Mouse (Mus musculus) T-helper 1 cell (primary cell): ENCODE measurements around the gene Mob3b.

ENCODE experiments used
- in situ Hi-C: fragments of 300-600 bp; cut with MboI, MseI; formaldehyde crosslinking; loops from one replicate; pipeline ENCODE4 v1.15.1; 2025; ENCODE audit warnings: high pct_unique_total_duplicates

The Mob3b gene

DNA sequence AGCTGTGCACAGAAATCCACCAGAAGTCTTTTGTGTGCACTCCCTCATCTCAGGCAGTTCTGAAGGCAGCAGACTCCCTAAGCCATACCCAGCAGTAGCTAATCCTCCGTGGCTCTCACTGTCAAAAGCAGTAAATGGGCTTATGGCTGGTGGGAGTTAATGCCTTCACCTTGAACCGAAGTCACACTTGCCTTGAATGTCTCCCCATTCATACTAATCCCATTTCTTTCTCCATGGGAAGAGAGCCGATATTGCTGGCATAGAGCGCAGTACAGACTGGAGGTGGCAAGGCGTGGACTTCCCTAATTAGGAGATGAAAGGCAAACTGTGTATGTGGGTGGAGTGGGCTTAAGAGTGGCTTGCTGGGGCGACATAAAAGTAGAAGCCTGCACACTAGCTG lies 41.4 kb downstream of the Mob3b start:
- in situ Hi-C loops, result no loop called here

DNA sequence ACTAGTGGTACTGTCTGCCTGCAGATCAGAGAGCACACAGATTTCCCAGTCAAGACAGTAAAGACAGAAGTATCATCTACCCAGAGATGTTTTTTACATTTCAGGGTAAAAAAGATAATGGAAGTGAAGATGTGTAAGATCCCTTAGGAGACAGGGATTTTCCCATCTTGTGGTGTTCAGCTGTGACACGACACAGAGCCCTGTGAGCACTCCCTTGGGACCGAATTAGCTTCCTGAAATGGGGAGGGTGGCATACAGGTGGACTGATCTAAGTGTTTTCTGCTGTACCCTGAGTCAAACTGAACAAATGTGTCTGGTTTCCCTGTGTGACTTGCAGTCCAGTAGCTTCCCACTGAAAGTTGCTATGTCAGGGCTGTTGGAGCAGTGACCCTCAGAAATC lies 42.3 kb downstream of the Mob3b start:
- in situ Hi-C loops, result no loop called here

DNA sequence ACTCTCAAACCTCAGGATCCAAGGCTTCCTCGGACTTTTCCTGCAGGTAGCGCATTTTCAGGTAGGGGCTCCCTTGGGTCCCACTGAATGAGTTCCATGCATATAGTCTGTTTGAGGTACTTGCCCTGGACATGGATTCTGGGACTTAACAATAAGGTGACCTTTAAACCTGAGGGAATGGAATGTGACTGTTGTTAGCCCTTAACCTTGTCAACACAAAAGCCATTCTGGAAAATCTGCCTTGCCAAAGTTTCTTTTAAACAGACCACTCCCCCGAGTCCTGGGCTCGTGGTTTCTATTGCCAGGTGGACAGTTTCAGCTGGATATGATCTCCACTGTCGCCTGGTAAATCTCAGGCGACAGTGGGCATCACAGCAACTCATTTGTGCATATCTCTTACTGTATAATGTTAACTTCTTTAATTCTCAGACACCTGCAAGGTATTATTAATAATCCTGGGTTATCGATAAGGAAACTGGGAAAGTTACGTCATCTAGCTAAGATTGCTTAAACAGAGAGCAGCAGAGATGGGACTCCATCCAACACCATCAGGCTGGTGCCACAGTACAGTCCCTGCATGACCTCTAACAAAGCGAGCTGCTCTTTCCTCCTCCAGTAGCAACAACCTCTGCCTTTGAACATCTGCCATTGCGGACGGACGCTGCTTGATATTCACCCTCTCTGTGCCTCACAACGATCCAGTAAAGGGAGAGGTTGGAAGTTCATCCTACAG lies 43.6 kb downstream of the Mob3b start:
- in situ Hi-C loops, result no loop called here

DNA sequence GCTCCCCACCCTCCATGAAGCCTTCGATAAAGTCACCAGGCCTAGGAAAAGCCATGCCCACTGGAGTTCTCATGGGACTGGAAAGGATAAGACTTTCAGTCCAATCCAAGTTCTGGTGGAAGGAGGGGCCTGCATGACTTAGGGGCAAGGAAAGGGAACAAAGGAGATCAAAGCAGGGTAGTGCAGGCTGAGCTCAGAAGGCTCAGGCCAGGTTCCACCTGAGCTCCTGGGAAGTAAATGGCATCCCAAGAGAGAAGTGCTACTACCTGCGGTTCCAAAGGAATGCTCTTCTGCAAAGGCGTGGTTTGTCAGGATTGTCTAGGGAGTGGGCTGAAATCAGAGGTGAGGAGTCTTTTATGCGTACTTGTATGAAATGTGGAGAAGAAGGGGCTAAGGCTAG lies 44.8 kb downstream of the Mob3b start:
- in situ Hi-C loops, result no loop called here

DNA sequence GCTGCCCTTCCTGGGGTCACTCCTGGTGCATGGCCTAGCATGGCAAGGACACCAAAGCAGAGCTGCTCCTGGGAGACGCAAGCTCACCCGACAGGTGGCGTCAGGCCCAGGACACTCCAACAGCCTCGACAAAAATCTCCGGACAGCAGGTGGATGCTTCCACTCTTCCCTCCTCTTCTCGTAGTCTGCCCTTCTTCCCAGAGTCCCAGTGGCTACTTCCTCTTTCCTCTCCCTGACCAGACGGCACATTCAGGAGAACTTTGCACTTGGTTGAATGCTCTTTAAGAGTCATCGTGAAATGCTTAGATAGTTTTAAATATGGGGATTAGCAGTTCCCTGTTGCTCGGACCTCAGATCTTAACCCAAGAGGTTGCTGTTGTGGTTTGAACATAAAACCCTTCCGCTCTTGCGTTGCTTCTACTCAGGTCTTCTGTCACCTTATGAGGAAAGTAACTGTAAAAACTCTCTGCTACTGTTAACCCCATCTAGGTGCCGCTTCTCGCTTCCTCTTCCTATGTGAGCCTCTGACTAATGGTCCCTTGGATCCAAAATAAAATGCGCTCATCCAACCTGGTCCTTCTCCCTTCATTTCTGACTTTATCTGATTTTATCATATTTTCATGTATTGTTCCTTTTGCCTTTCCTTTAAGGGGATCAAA lies 52.0 kb downstream of the Mob3b start:
- in situ Hi-C loops, result no loop called here

DNA sequence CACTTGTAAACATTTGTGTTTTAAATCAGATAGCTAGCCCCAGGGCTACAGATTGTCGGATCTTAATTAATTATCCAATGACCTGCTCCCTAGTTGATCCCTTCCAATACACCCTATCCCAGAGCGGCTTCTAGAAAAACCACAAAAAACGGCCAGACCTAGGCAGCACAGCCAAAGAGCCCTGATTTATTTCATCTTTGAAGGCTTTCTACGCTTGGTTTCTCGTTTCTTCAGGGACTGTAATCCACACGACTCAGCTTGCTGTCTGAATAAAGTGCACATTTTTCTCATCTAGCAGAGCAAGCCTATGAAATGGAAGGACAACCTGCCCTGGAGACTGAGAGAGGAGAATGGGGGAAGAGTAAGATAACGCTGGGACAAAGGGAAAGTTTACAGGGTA lies 56.1 kb downstream of the Mob3b start:
- in situ Hi-C loops, result no loop called here

DNA sequence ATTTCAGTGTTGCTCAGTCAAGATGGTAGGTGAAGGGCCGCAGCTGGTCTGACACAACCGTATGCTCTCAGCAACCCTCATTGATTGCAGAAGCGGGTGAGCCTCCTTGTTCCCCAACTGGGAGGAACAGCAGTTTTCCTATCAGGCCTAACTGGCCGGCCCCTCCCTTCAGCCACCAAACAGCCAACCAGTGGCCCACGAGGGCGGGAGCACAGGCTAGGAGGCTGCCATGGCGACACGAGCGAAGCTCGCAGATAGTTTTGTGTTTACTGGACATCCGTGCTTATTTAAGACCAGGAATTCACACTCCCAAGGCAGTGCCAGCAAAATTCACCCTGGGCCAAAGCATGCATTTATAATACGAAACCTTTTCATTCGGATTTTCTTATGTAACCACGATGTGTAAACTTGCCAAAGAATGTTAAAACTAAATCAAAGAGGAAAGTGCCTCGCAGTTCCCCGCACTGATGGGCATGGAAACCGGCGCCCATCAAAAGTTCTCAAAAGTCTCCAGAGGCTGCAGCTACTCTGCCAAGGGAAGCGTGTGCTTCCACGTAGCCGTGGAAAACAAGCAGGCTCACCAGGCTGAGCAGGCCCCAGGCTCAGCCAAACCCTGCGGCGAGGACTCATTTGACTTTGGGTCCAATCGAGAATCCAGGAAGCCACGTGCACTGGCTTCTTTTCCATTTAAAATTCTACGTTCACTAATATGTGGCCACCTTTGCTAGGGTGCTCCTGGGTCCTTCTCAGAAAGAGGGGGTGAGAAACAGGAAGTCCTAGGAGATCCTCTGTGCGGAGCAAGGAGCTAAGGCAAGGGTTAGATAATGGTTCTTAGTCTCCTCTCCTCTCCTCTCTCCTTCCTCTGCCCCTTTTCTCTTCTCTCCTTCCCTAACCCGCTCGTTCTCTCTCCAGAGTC lies 57.2 kb downstream of the Mob3b start:
- in situ Hi-C loops, result loop anchor here (5.0 kb wide), 1 partner anchor 57 kb away; the partner anchor contains the start of gene Mob3b

DNA sequence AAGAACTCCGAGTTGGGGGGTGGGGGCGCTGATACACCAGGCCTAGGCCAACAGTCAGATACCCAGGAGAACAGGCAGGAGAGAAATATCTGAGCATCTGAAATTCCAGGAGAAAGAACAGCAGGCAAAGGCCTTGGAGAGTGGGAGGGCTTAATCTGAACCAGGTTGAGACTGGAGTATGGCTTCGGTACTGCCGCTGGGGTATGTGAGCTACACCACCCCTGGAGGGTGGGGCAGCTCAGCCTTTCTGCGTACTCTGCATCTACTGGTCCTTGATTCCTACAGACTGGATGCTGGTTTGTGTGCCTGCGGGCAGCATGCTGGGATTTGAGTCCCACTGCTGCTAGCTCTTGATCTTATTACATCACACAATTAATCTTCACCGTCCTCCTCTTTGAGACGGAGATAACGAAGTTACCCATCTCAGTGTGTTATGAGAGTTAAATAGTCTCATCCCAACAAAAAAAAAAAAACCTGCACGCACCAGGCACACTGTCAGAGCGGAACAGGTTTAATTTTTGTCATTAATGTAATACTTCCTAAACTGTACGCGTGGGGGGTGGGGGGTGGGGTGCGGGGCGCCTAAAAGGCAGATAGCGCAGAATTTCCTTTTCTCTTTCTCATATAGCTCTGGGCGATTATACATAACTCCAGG lies 57.9 kb downstream of the Mob3b start:
- in situ Hi-C loops, result loop anchor here (5.0 kb wide), 1 partner anchor 58 kb away; the partner anchor contains the start of gene Mob3b

DNA sequence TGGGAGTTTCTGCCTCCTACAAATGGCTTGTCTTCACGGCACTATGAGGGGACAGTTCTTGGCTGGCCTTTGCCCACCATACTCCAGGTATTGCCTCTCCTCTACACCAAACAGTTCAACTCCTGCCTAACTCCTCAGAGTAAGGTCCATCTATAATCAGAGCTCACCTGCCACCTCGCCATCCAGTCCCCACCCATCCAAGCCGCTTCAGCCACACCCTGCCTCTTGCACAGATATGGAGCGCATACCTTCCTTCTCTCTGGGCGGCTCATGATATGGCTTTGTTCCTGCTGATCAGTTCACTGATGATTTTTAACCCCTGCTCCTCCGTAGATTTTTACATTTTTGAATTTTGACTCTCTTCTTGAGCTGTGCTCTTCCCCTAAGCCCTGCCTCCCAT lies 58.7 kb downstream of the Mob3b start:
- in situ Hi-C loops, result loop anchor here (5.0 kb wide), 1 partner anchor 59 kb away; the partner anchor contains the start of gene Mob3b

DNA sequence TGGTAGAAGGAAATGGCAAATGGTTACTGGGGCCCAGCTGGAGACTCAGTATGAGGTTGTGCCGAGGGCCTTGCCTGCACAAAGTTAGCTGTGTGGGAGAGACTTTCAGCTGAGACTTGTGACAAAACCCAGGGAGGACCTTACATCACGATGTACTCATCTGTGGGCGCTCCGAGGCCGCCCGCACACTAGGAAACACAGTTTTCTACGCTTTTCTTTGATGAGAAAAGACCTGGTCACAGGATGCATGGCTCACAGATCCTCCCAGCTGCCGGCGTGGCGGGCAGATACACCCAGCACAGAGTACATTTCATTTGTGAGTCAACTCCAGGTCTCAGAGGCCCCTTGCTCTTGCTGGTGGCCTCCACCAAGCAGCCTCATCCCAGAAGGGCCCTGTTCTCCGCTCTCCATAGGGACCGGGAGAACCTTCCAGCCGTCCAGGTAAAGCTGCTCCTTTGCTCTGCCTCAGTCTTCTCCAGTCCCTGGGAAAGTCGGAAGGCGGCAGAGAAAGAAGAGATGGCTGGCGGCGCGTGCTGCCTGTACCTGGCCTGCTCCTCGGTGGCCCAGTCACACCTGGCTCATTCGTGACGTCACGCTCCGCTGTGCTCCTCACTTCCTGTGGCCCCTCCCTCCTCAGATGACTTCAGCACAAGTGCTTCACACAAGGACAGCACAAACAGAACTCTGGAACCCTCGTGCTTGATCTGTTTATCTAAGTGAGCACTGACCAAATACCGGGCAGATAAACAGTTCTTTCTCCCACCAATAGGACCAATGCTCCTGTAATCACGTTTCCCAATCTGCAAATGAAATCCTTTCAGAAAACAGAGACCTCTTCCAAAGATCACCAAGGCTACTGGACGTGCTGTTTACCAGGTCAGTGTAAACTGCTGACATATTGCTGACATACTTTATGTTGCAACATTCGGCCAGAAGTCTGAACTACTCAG lies 60.8 kb downstream of the Mob3b start:
- in situ Hi-C loops, result loop anchor here (5.0 kb wide), 1 partner anchor 61 kb away; the partner anchor contains the start of gene Mob3b

DNA sequence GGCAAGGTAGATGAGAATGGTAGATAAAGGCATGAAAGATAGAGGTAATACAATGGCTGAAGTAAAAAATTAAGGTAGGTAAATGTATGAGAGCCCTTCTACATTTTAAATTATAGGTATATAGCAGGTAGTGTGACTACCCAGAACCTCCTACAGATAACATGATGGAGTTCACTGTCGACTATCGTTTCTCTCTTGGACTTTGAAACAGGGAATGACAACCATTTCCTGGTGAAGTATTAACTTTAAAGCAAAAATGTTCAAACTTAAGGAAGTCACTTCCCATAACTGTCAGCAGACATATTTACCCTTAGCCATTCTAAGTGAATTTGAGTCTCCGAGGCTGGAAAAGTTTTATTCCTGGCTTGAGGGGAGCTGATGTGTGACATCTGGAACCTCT lies 64.8 kb downstream of the Mob3b start:
- in situ Hi-C loops, result no loop called here

DNA sequence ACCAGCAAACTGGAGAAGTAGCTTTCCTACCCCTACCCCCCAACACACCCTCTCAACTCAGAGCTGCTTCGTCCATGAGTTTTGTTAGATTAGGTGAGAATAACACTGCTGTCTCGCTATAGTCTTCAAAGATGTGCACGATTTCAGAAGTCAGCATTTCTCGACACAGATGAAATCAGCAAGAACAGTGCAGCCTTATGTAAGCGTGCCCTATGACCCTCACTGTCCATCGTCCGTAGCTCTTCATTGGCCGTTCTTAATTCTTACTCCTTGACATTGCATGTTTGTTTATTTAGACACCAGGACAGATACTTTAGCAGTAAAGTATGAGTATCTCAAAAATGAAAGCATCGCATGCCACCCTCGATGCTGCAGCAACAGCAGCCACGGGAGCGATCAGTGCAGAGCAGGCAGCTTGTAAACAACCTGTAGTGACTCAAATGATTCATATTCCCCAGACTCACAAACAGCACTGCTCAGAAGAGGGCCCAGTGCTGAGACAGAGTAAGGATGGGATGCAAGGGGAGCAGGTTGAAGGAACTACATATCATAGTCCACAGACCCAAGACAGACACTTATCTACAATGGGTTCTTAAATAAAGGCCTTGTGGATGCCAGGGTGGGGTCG lies 66.0 kb downstream of the Mob3b start:
- in situ Hi-C loops, result no loop called here

DNA sequence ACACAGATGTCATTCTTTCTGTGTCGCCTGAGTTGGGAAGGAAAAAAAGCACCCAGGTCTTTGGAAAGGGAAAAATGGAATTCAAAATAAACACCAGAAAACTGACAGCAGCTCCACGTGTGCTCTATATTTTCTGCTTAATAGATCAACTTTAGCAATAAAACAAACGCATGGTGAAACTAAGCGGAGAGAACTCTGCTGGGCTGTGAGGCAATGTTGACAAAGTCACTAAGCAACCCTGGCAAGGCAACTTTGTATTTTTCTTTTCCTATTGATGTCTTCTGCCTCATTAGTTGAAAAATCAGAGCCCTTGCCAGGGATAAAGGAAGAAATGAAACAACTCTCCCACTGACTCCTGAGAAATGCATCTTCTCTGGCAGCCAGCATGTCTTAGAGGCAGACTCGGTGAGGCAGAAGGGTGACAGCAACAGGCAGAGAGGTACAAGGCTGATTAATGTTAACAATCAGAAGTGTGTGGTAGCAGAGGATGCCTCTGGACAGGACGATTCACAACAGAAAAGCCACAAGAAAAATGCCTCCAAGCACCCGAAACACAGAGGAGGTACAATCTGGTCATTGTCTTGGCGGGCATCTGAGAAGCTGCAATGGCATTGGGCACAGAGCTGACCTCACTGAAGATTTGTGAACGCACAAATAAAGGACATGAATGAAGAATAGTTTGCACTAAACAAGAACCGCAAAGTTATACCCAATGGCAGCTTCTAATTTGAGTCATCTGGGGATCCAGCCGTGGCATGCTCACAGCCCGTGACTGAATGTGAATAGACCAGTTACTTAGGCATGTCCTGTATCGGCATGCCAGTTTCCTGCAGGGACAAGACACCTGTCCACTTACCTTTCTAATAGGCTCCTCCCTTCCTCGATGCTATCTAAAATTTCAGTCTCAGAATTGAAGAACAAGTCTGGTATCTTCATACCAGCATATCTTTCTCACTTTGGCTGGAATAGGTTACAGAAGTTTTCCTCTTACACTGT lies 67.7 kb downstream of the Mob3b start:
- in situ Hi-C loops, result no loop called here

DNA sequence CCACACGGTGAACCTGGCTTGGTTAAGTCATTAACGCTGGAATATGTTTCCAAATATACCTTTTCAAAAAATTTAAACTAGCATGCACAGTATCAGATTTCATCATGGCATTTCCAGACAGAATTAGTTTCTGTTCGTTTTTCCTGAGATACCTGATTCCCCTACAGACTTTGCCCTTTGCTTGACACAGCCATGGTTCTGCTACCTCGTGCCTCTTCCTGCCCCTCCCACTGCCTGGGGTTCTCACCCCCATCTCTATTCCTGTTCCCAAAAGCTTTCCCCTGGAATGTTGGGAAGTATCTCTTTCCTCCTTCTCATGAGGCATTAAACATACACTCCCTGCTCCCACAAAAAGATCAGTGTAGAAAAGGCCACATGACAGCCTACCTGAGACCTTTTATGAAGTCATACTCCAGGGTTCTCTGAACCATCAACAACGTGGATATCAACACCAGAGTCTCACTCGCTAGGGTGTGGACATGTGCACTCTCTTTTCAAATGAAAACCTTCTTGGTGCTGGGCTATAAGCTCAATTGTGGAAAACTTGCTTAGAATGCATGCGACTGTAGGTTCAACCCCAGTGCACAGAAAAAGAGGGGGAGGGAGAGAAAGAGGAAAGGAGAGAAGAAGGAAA lies 71.1 kb downstream of the Mob3b start:
- in situ Hi-C loops, result no loop called here

DNA sequence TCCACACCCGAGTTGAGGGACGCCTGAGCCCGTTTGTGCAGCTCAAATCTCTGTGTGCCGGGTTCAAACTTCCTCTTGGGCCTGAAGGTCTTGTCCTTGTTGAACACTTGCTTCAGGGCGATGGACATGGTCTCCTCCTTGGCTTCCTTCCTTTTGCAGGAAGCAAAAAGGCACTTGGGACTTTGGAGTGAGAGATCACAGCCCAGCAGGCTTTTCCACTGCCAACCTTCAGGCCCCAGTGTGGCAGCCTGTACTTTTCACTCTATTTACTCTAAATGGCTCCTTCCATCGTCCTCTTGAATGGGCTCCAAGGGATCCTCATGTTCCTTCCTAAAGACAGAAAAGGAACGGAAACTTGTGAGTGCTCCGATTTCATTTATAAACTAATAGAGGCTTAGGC lies 73.2 kb downstream of the Mob3b start:
- in situ Hi-C loops, result no loop called here

DNA sequence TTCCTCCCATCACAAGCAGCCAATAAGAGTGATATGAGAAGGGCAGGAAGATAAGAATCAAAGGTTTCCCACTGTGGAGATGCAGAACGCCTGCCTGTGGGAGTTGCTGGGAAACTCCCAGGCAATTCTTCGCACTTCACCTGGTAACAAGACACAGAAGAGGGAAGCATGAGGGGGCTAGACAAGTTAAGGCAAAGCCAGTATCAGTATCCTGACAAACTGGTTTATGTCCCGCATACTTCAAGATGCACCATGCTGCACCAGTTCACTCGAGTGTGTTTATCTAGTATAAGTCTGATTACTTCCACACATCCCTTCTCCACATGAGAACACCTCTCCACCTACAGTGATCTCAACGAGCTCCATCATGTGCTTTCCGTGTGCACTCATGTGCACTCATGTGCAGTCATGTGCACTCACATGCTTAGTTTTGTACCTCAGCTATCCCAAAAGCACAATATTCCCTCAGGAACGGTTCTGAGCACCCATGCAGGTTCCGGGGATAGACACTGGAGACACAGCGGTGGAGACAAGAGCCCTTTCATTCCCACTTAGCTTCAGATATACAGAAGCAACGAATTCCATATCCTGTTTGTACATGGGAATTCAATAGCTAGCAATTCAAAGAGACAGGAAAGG lies 74.7 kb downstream of the Mob3b start:
- in situ Hi-C loops, result no loop called here

DNA sequence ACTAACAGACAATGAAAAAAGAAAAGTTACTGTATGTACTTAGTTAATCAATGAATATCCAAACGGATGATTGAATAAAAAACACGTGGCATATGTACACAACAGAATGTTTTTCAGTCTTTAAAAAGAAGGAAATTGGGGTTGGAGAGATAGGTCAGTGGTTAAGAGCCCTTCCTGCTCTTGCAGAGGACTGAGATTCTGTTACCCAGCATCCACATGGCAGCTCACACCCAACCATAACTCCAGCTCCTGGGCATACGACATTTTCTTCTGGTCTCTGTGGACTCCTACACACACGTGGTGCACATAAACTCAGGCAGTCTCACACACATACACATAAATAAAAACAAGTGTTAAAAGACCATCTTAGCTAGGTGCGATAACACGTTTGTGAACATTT lies 77.0 kb downstream of the Mob3b start:
- in situ Hi-C loops, result no loop called here

DNA sequence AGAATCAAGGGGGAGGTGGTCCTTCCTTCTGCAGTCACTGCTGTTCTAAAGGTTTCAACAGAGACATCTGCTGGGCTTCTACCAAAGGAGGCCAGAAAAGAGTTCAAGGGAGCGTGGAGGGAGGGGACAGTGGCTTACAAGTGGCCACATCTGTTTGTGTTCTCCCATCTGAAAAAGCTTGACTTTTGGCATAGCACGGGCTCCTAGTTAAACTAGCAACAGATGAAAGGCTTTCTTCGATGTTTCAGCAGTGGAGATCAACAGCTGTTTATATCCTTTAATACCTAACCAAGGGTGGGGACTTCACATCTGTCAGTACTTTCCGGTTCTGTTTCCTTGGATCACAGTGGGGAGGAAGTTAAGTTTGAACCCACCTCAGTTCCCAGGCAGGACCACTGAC lies 88.5 kb downstream of the Mob3b start:
- in situ Hi-C loops, result no loop called here
